Mouse (Mus musculus) E14TG2a.4 (cell line): ENCODE results near the gene Fndc3a.

ENCODE experiments used
- CTCF ChIP-seq: conservative IDR thresholded peaks from 2 replicates; pipeline ENCODE4 v1.5.1; 2014; ENCODE audit warnings: low read length
- POU5F1 ChIP-seq: IDR thresholded peaks from 2 replicates; pipeline ENCODE4 v1.6.1; 2014; ENCODE audit warnings: low read length, borderline replicate concordance

- peak; percentile 60 for TF ChIP-seq CTCF
- TF ChIP-seq POU5F1 = no peak
Measured at GRCm38 (mm10) chr14:72516376-72516775, 193.4 kb downstream of the Fndc3a start.
